Mouse (Mus musculus) liver, embryonic 11.5 days (tissue): ENCODE data around the gene Kcnq1. TPM values are rescaled to one million over a fixed set of nuclear protein-coding genes. Genes with fewer than 3 reads are reported as not detected.

Experiments used
- ATAC-seq: fragments of 200-750 bp; cut with Nextera tagmentation; replicated peaks from 2 replicates; pipeline ENCODE4 v1.8.0; 2017; ENCODE audit warnings: moderate number of reproducible peaks, mild to moderate bottlenecking, moderate TSS enrichment, moderate library complexity; ENCODE audit not compliant: low FRiP score
- DNase-seq: peaks from one replicate; pipeline ENCODE4 v3.0.0-alpha.2; 2017; ENCODE audit warnings: low spot score
- H3K27ac ChIP-seq: fragments of 300-500 bp; sonication (generic); 2 replicates; pipeline ENCODE4 v1.5.1; 2014; ENCODE audit warnings: mild to moderate bottlenecking, low read depth, low read length, control low read depth
- H3K27me3 ChIP-seq: fragments of 300-500 bp; sonication (generic); replicated peaks from 2 replicates; pipeline ENCODE4 v1.6.1; 2014; ENCODE audit warnings: low read length, mixed read lengths; ENCODE audit not compliant: control insufficient read depth, insufficient read depth
- H3K36me3 ChIP-seq: fragments of 300-500 bp; sonication (generic); 2 replicates; pipeline ENCODE4 v1.6.1; 2014; ENCODE audit warnings: mild to moderate bottlenecking, low read length, moderate library complexity, mixed read lengths; ENCODE audit not compliant: control insufficient read depth, insufficient read depth
- H3K4me1 ChIP-seq: fragments of 300-500 bp; sonication (generic); replicated peaks from 2 replicates; pipeline ENCODE4 v1.6.1; 2014; ENCODE audit warnings: low read length, mixed read lengths; ENCODE audit not compliant: control insufficient read depth, insufficient read depth
- H3K4me2 ChIP-seq: fragments of 300-500 bp; sonication (generic); 2 replicates; pipeline ENCODE4 v1.6.1; 2014; ENCODE audit warnings: mild to moderate bottlenecking, control low read depth, moderate library complexity
- H3K4me3 ChIP-seq: fragments of 300-500 bp; sonication (generic); 2 replicates; pipeline ENCODE4 v1.5.1; 2014; ENCODE audit warnings: low read depth, low read length, control low read depth
- H3K9ac ChIP-seq: fragments of 300-500 bp; sonication (generic); 2 replicates; pipeline ENCODE4 v1.6.1; 2014; ENCODE audit warnings: low read depth, low read length, control low read depth
- H3K9me3 ChIP-seq: fragments of 300-500 bp; sonication (generic); 2 replicates; pipeline ENCODE4 v1.6.1; 2016; ENCODE audit warnings: low read length, inconsistent platforms, mixed read lengths; ENCODE audit not compliant: control insufficient read depth
- WGBS: fragments of 180-500 bp; shearing (Covaris S2); extraction: QIAGEN DNeasy Blood & Tissue Kit; methylation state at CpG from one replicate; pipeline ENCODE4 v1.1.7; 2014; 5-methylcytosine and 5-hydroxymethylcytosine counted together
- polyA plus RNA-seq: library from polyadenylated mRNA; unstranded; fragments of >200 nt; fragmentation: Nextera tagmentation; extraction: Ambion mirVana; gene quantifications from 2 replicates; pipeline ENCODE4 v1.2.1, GENCODE M21; 2014

Gene Kcnq1
- polyA plus RNA-seq, 1 experiment from 2014 or later, result 0.59 TPM

DNA sequence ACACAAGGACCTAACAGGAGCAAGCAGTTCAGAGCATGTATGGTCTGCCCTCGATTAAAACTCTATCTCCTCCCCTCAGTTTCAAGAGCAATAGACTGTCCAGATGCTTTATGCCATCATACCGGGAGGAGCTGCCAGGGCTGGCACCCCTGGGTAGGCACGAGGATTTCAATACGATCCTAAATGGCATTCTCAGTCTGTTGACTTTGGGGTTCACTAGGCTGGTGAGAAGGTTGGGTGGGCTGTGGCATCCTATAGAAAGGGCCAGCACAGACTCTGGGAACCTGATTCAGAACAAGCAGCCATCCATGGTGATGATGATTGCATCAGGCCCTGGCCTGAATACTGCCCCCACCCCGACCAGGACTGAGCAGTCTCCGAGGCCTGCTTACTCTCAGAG lies 79.3 kb downstream of the Kcnq1 start:
- Histone ChIP-seq H3K4me1 (no peaks in the 10 kb centered on the region), H3K27ac (no peak overlapping the region), H3K27me3 (no peaks in the 10 kb centered on the region), H3K36me3 (no peaks in the 10 kb centered on the region), H3K9me3 (no peaks in the 10 kb centered on the region), H3K9ac (no peak overlapping the region), H3K4me2 (no peak overlapping the region), H3K4me3 (no peak overlapping the region)
- ATAC-seq (no peak), DNase-seq (no peak)
- WGBS, result 71% methylated on average over 6 of the region's 6 CpGs

DNA sequence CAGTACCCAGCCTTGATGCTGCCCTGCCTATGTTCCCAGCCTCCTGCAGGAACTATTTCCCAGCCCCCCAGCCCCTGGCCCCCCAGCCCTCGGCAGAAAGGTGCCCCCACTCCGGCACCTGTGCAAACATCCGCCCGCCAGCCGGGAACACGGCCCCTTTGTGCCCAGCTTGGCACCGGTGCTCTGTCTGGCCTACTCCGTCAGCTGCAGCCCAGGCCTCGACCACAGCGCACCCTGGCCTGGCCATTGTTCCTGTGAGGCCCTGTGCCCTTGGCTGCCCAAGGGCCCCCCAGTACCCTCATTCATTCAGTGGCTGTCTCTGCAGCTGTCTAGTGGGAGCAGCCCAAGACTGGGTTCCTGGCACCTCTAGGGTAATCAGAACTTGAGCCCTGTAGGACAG lies 80.2 kb downstream of the Kcnq1 start:
- no peak overlapping the region for H3K9ac ChIP-seq
- no peaks in the 10 kb centered on the region for H3K4me1 ChIP-seq
- H3K4me2 ChIP-seq, result no peak overlapping the region
- 91% methylated on average over 10 of the region's 10 CpGs for WGBS
- no peak overlapping the region for H3K27ac ChIP-seq
- H3K9me3 ChIP-seq, result no peaks in the 10 kb centered on the region
- no peak for ATAC-seq
- H3K4me3 ChIP-seq, result no peak overlapping the region
- DNase-seq, result no peak
- no peaks in the 10 kb centered on the region for H3K27me3 ChIP-seq
- no peaks in the 10 kb centered on the region for H3K36me3 ChIP-seq

DNA sequence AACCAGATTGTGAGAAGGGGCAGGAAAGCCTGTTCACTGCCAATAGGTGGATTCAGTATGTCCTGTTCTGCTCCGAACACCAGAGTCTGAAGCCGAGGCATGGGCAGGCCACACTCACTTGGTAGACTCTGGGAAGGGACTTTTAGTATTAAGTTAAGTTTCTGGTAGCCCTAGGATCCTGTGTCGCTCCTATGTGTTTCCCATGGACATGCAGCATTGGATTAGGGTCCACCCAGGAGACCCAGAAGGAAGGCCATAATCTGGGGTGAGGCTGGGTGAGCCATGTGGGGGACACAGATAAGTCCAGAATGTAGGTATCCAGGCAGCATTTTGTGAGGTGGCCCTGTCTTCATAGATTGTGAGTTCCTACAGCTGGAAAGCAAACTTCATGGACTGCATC lies 81.0 kb downstream of the Kcnq1 start:
- Histone ChIP-seq H3K27ac (no peak overlapping the region), H3K36me3 (no peaks in the 10 kb centered on the region), H3K9me3 (no peaks in the 10 kb centered on the region), H3K27me3 (no peaks in the 10 kb centered on the region), H3K4me3 (no peak overlapping the region), H3K9ac (no peak overlapping the region), H3K4me2 (no peak overlapping the region), H3K4me1 (no peaks in the 10 kb centered on the region)
- DNase-seq (no peak), ATAC-seq (no peak)
- WGBS, result 77% methylated on average over 3 of the region's 3 CpGs

- Histone ChIP-seq H3K27me3 (no peaks in the 10 kb centered on the region), H3K9me3 (no peaks in the 10 kb centered on the region), H3K27ac (no peak overlapping the region), H3K36me3 (no peaks in the 10 kb centered on the region), H3K4me1 (no peaks in the 10 kb centered on the region), H3K4me2 (no peak overlapping the region), H3K4me3 (no peak overlapping the region), H3K9ac (no peak overlapping the region)
- no peak for DNase-seq
- 71% methylated on average over 2 of the region's 2 CpGs for WGBS
- no peak for ATAC-seq
Measured at GRCm38 (mm10) chr7:143188589-143188988, 82.4 kb downstream of the Kcnq1 start.

GRCm38 (mm10) chr7:143189965-143190722 lies 84.0 kb downstream of the Kcnq1 start:
- no peak overlapping the region for H3K4me2 ChIP-seq
- no peaks in the 10 kb centered on the region for H3K36me3 ChIP-seq
- ATAC-seq (no peak), DNase-seq (peak; percentile 18)
- H3K9me3 ChIP-seq, result no peaks in the 10 kb centered on the region
- H3K27me3 ChIP-seq, result no peaks in the 10 kb centered on the region
- H3K9ac ChIP-seq, result no peak overlapping the region
- WGBS, result 86% methylated on average over 3 of the region's 3 CpGs
- H3K4me3 ChIP-seq, result no peak overlapping the region
- H3K4me1 ChIP-seq, result no peaks in the 10 kb centered on the region
- no peak overlapping the region for H3K27ac ChIP-seq

GRCm38 (mm10) chr7:143190911-143191310 lies 84.7 kb downstream of the Kcnq1 start:
- Histone ChIP-seq H3K4me2 (no peak overlapping the region), H3K4me3 (no peak overlapping the region), H3K27me3 (no peaks in the 10 kb centered on the region), H3K27ac (no peak overlapping the region), H3K4me1 (no peaks in the 10 kb centered on the region), H3K9ac (no peak overlapping the region), H3K9me3 (no peaks in the 10 kb centered on the region), H3K36me3 (no peaks in the 10 kb centered on the region)
- DNase-seq, result no peak
- ATAC-seq, result no peak
- WGBS, result 71% methylated on average over 5 of the region's 5 CpGs

- H3K27me3 ChIP-seq, result no peaks in the 10 kb centered on the region
- no peak overlapping the region for H3K9ac ChIP-seq
Measured at GRCm38 (mm10) chr7:143192392-143192791, 86.2 kb downstream of the Kcnq1 start.

GRCm38 (mm10) chr7:143194064-143194463 lies 87.9 kb downstream of the Kcnq1 start:
- no peak overlapping the region for H3K4me3 ChIP-seq
- no peaks in the 10 kb centered on the region for H3K36me3 ChIP-seq
- no peak overlapping the region for H3K9ac ChIP-seq
- DNase-seq (no peak), ATAC-seq (no peak)
- no peak overlapping the region for H3K27ac ChIP-seq
- H3K27me3 ChIP-seq, result no peaks in the 10 kb centered on the region
- WGBS, result 80% methylated on average over 7 of the region's 7 CpGs
- no peaks in the 10 kb centered on the region for H3K9me3 ChIP-seq
- no peaks in the 10 kb centered on the region for H3K4me1 ChIP-seq
- no peak overlapping the region for H3K4me2 ChIP-seq

More at GRCm38 (mm10) chr7:143192392-143192791, 86.2 kb downstream of the Kcnq1 start:
- no peak overlapping the region for H3K27ac ChIP-seq
- DNase-seq (no peak), ATAC-seq (no peak)
- H3K36me3 ChIP-seq, result no peaks in the 10 kb centered on the region
- WGBS, result 91% methylated on average over 7 of the region's 7 CpGs
- H3K4me2 ChIP-seq, result no peak overlapping the region
- no peak overlapping the region for H3K4me3 ChIP-seq
- H3K4me1 ChIP-seq, result no peaks in the 10 kb centered on the region
- no peaks in the 10 kb centered on the region for H3K9me3 ChIP-seq

- ATAC-seq (no peak), DNase-seq (peak; percentile 25)
- no peaks in the 10 kb centered on the region for H3K4me1 ChIP-seq
- no peaks in the 10 kb centered on the region for H3K27me3 ChIP-seq
- no peak overlapping the region for H3K4me2 ChIP-seq
- H3K9me3 ChIP-seq, result no peaks in the 10 kb centered on the region
- 68% methylated on average over 15 of the region's 15 CpGs for WGBS
- H3K27ac ChIP-seq, result no peak overlapping the region
- H3K4me3 ChIP-seq, result no peak overlapping the region
- H3K9ac ChIP-seq, result no peak overlapping the region
- H3K36me3 ChIP-seq, result no peaks in the 10 kb centered on the region
Measured at GRCm38 (mm10) chr7:143197951-143198440, 91.8 kb downstream of the Kcnq1 start.
